Mouse (Mus musculus) splenic B cell, adult 2 months (primary cell): ENCODE measurements around the gene Flrt1.

Source experiments
- DNase-seq: peaks from one replicate; pipeline ENCODE4 v3.0.0-alpha.2; 2011; ENCODE audit warnings: low read depth, low spot score
- H3K27me3 ChIP-seq: 2 replicates; pipeline ENCODE4 v1.6.1; 2012; ENCODE audit warnings: mild to moderate bottlenecking, low read length, moderate library complexity, mixed read lengths; ENCODE audit not compliant: control insufficient read depth, poor library complexity, insufficient read depth, severe bottlenecking
- H3K36me3 ChIP-seq: 2 replicates; pipeline ENCODE4 v1.6.1; 2012; ENCODE audit warnings: mild to moderate bottlenecking, low read length, moderate library complexity, mixed read lengths; ENCODE audit not compliant: control insufficient read depth, poor library complexity, insufficient read depth, severe bottlenecking

Gene Flrt1

GRCm38 (mm10) chr19:7139321-7139720 lies 33.8 kb upstream of the Flrt1 start:
- H3K27me3 ChIP-seq: no peaks in the 10 kb centered on the region
- DNase-seq: no peak
- no peaks in the 10 kb centered on the region for H3K36me3 ChIP-seq

- no peak for DNase-seq
- Histone ChIP-seq H3K36me3 (no peaks in the 10 kb centered on the region), H3K27me3 (no peaks in the 10 kb centered on the region)
Measured at GRCm38 (mm10) chr19:7138327-7138726, 32.8 kb upstream of the Flrt1 start.

GRCm38 (mm10) chr19:7136714-7137498 lies 31.4 kb upstream of the Flrt1 start:
- Histone ChIP-seq H3K27me3 (no peaks in the 10 kb centered on the region), H3K36me3 (no peaks in the 10 kb centered on the region)
- DNase-seq: no peak

- Histone ChIP-seq H3K36me3 (no peaks in the 10 kb centered on the region), H3K27me3 (no peaks in the 10 kb centered on the region)
- no peak for DNase-seq
Measured at GRCm38 (mm10) chr19:7136016-7136415, 30.5 kb upstream of the Flrt1 start.

- DNase-seq: no peak
- no peaks in the 10 kb centered on the region for H3K27me3 ChIP-seq
- H3K36me3 ChIP-seq: no peaks in the 10 kb centered on the region
Measured at GRCm38 (mm10) chr19:7135525-7135924, 30.0 kb upstream of the Flrt1 start.

DNA sequence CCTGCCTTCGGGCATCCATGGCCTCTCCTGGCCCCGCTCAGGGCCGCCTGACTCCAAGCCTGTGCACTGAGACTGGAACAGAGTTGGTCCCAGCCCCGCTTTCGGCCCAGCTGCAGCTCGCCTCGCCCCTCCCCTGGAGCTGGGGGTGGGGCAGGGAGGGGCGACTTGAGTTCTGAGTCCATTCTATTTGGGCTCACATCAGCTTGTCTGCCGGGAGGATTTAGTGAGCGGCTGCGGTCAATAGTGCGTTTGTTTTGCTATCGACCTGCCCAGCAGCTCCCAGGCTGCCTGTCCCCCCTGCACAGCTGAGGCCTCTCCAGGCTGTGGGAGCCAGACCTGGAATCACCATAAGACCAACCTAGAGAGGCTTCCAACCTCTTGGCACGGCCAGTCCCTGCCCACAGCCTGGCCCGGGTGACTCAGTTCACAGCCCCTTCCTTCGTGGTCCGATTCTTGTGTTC lies 29.1 kb upstream of the Flrt1 start:
- DNase-seq: no peak
- Histone ChIP-seq H3K27me3 (no peaks in the 10 kb centered on the region), H3K36me3 (no peaks in the 10 kb centered on the region)

DNA sequence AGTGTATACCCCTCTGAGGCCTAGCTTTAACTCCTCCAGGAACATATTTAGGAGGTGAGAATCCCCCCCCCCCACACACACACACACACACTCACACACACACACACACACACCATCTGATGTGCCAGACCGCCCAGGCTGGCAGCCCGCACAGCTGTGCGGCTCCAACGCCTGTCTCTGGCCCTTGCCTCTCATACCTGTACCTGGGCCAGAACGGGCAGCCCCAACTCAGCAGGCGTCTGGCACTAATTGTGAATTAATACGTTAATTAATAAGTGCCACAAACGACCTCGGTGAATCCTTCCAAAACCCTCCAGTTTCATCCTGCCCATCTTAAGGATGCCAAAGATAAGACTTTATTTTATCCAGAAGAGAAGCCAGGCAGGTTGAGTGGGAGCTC lies 27.9 kb upstream of the Flrt1 start:
- H3K36me3 ChIP-seq: no peaks in the 10 kb centered on the region
- H3K27me3 ChIP-seq: no peaks in the 10 kb centered on the region
- no peak for DNase-seq

GRCm38 (mm10) chr19:7130317-7130716 lies 24.8 kb upstream of the Flrt1 start:
- DNase-seq: peak; percentile 70
- Histone ChIP-seq H3K27me3 (no peaks in the 10 kb centered on the region), H3K36me3 (no peaks in the 10 kb centered on the region)

GRCm38 (mm10) chr19:7128551-7129475 lies 23.3 kb upstream of the Flrt1 start:
- DNase-seq: no peak
- Histone ChIP-seq H3K27me3 (no peaks in the 10 kb centered on the region), H3K36me3 (no peaks in the 10 kb centered on the region)

DNA sequence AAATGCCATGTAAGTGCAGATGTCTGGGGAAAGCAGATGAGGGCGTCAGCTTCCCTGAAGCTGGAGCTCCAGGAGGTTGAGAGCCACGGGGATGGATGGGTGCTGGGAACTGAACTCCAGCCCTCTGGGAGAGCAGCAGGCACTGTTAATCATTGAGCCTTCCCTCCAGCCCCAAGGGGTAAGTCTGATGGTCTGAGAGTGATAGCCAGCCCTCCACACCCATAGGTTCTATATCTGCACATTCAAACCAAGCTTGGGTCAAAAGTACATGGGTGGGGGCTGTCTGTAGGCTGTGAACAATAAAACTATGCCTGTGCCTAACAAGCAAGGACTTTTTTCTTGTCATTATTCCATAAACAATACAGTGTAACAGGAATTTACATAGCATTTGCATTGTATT lies 21.4 kb upstream of the Flrt1 start:
- no peak for DNase-seq
- Histone ChIP-seq H3K36me3 (no peaks in the 10 kb centered on the region), H3K27me3 (no peaks in the 10 kb centered on the region)

- no peak for DNase-seq
- Histone ChIP-seq H3K27me3 (no peaks in the 10 kb centered on the region), H3K36me3 (no peaks in the 10 kb centered on the region)
Measured at GRCm38 (mm10) chr19:7126209-7126608, 20.7 kb upstream of the Flrt1 start.

DNA sequence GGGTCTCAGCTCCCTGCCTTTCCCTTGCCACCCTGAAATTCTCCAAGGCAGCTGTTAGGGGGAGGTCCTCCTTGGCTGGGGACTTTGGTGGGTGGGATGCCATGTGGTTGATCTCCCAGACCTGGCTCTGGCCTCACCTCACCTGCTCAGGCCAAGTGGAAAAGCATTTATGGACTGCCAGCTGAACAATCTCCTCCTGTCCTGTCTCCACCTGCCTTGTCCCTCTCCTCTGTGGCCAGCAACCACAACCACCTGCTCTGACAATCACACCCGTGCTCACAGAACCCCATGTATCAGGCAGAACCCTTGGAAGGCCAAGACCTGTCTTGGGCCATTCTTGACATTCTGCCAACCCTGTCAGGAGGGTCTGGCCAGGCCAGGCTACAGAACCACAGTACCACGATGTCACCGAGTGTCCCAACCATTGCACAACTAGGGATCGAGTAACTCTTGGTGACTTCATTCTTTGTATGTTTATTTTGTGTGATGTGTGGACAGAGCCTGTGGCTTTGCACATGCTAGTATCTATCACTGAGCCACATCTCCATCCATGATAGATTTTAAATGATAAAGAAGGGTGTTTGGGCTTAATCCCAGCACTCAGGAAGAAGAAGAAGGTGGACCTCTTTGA lies 20.1 kb upstream of the Flrt1 start:
- DNase-seq: no peak
- no peaks in the 10 kb centered on the region for H3K36me3 ChIP-seq
- H3K27me3 ChIP-seq: no peaks in the 10 kb centered on the region

- Histone ChIP-seq H3K27me3 (no peaks in the 10 kb centered on the region), H3K36me3 (no peaks in the 10 kb centered on the region)
- no peak for DNase-seq
Measured at GRCm38 (mm10) chr19:7122698-7123306, 17.3 kb upstream of the Flrt1 start.

DNA sequence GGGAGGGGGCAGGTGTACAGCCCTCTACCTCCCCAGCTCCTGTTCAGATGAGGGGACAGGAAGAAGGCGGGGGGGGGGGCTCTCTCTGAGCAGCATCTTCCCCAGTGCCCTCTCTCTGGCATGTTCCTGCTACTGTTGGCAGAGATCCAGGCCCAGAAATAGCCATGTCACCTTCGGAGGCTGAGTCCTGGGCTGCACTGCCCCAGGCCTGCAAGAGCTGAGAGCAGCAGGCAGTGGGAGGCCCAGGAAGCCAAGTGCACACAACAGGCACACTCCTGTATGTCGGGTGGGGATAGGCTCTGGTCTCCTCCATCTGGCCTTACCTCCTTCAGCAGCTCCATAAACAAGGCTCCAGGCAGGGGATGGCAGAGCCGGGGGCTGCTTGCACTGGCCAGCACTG lies 16.7 kb upstream of the Flrt1 start:
- Histone ChIP-seq H3K27me3 (no peaks in the 10 kb centered on the region), H3K36me3 (no peaks in the 10 kb centered on the region)
- DNase-seq: peak; percentile 27
